Mouse (Mus musculus) thymus, adult 2 months (tissue): ENCODE measurements around the gene Lrrk1.

Experiments used
- CTCF ChIP-seq: fragments of 200-500 bp; IDR thresholded peaks from 2 replicates; pipeline ENCODE4 v1.5.1; 2012; ENCODE audit warnings: mild to moderate bottlenecking, control low read depth, low read length, moderate library complexity, borderline replicate concordance; ENCODE audit not compliant: control insufficient read depth, poor library complexity, insufficient read depth; ENCODE audit errors: extremely low read depth
- POLR2A ChIP-seq: fragments of 200-500 bp; IDR thresholded peaks from 2 replicates; pipeline ENCODE4 v1.6.1; 2012; ENCODE audit warnings: mild to moderate bottlenecking, low read length, control low read depth, moderate library complexity; ENCODE audit not compliant: control insufficient read depth, poor library complexity, insufficient read depth; ENCODE audit errors: extremely low read depth

GRCm38 (mm10) chr7:66427053-66427436, 38.9 kb upstream of the Lrrk1 start:
- no peak for TF ChIP-seq CTCF
- TF ChIP-seq POLR2A, result no peak
